Mouse (Mus musculus): ENCODE measurements around the gene Itih3. TPM values are rescaled to one million over a fixed set of nuclear protein-coding genes. Genes with fewer than 3 reads are reported as not detected.

Gene Itih3
- polyA plus RNA-seq, 1 experiment = 0.19 TPM

- Histone ChIP-seq H3K36me3 (ENCODE audit: control insufficient read depth, insufficient read depth, low read length) (no peaks in the 10 kb centered on the region), H3K4me3 (ENCODE audit: control insufficient read depth, insufficient read depth, low read length) (no peak overlapping the region), H3K27ac (ENCODE audit: control insufficient read depth, insufficient read depth, low read length) (no peak overlapping the region), H3K4me1 (replicated peaks; ENCODE audit: control insufficient read depth, insufficient read depth, low read length) (no peaks in the 10 kb centered on the region), H3K27me3 (ENCODE audit: control insufficient read depth, insufficient read depth, low read length) (no peaks in the 10 kb centered on the region)
- WGBS = 94% methylated on average over 8 of the region's 8 CpGs
- TF ChIP-seq POLR2A (IDR thresholded peaks at IDR 0.05; ENCODE audit: control insufficient read depth, extremely low read depth, insufficient read depth, low read length, poor library complexity) (no peak), CTCF (IDR thresholded peaks at IDR 0.05; ENCODE audit: borderline replicate concordance, control insufficient read depth, extremely low read depth, insufficient read depth, low read length, poor library complexity) (no peak)
- DNase-seq = no peak
Observed at GRCm38 (mm10) chr14:30869391-30869801, 54.2 kb downstream of the Itih3 start.

- no peak overlapping the region for H3K27ac ChIP-seq (ENCODE audit: control insufficient read depth, insufficient read depth, low read length)
- DNase-seq = no peak
- H3K27me3 ChIP-seq (ENCODE audit: control insufficient read depth, insufficient read depth, low read length) = no peaks in the 10 kb centered on the region
- H3K4me3 ChIP-seq (ENCODE audit: control insufficient read depth, insufficient read depth, low read length) = no peak overlapping the region
- TF ChIP-seq CTCF (IDR thresholded peaks at IDR 0.05; ENCODE audit: borderline replicate concordance, control insufficient read depth, extremely low read depth, insufficient read depth, low read length, poor library complexity) = no peak
- TF ChIP-seq POLR2A (IDR thresholded peaks at IDR 0.05; ENCODE audit: control insufficient read depth, extremely low read depth, insufficient read depth, low read length, poor library complexity) = no peak
- 95% methylated on average over 10 of the region's 10 CpGs for WGBS
- no peaks in the 10 kb centered on the region for H3K36me3 ChIP-seq (ENCODE audit: control insufficient read depth, insufficient read depth, low read length)
- no peaks in the 10 kb centered on the region for H3K4me1 ChIP-seq (replicated peaks; ENCODE audit: control insufficient read depth, insufficient read depth, low read length)
Observed at GRCm38 (mm10) chr14:30868826-30869225, 54.7 kb downstream of the Itih3 start.

- peak; percentile 60 for DNase-seq
- no peak for TF ChIP-seq POLR2A (IDR thresholded peaks at IDR 0.05; ENCODE audit: control insufficient read depth, extremely low read depth, insufficient read depth, low read length, poor library complexity)
- peak; percentile 56; the same call in 1 of the 2 replicates for TF ChIP-seq CTCF (IDR thresholded peaks at IDR 0.05; ENCODE audit: borderline replicate concordance, control insufficient read depth, extremely low read depth, insufficient read depth, low read length, poor library complexity)
- Histone ChIP-seq H3K27ac (ENCODE audit: control insufficient read depth, insufficient read depth, low read length) (no peak overlapping the region), H3K4me3 (ENCODE audit: control insufficient read depth, insufficient read depth, low read length) (no peak overlapping the region), H3K36me3 (ENCODE audit: control insufficient read depth, insufficient read depth, low read length) (no peaks in the 10 kb centered on the region), H3K27me3 (ENCODE audit: control insufficient read depth, insufficient read depth, low read length) (no peaks in the 10 kb centered on the region), H3K4me1 (replicated peaks; ENCODE audit: control insufficient read depth, insufficient read depth, low read length) (no peaks in the 10 kb centered on the region)
- WGBS = 51% methylated on average over 5 of the region's 5 CpGs
Observed at GRCm38 (mm10) chr14:30867042-30867441, 56.5 kb downstream of the Itih3 start.

GRCm38 (mm10) chr14:30865311-30865710 is 58.2 kb downstream of the Itih3 start:
- H3K27me3 ChIP-seq (ENCODE audit: control insufficient read depth, insufficient read depth, low read length) = no peaks in the 10 kb centered on the region
- H3K27ac ChIP-seq (ENCODE audit: control insufficient read depth, insufficient read depth, low read length) = no peak overlapping the region
- DNase-seq = no peak
- no peaks in the 10 kb centered on the region for H3K4me1 ChIP-seq (replicated peaks; ENCODE audit: control insufficient read depth, insufficient read depth, low read length)
- 92% methylated on average over 3 of the region's 3 CpGs for WGBS
- H3K4me3 ChIP-seq (ENCODE audit: control insufficient read depth, insufficient read depth, low read length) = no peak overlapping the region
- H3K36me3 ChIP-seq (ENCODE audit: control insufficient read depth, insufficient read depth, low read length) = no peaks in the 10 kb centered on the region
- TF ChIP-seq POLR2A (IDR thresholded peaks at IDR 0.05; ENCODE audit: control insufficient read depth, extremely low read depth, insufficient read depth, low read length, poor library complexity) (no peak), CTCF (IDR thresholded peaks at IDR 0.05; ENCODE audit: borderline replicate concordance, control insufficient read depth, extremely low read depth, insufficient read depth, low read length, poor library complexity) (no peak)

- 97% methylated on average over 9 of the region's 9 CpGs for WGBS
- TF ChIP-seq POLR2A (IDR thresholded peaks at IDR 0.05; ENCODE audit: control insufficient read depth, extremely low read depth, insufficient read depth, low read length, poor library complexity) (no peak), CTCF (IDR thresholded peaks at IDR 0.05; ENCODE audit: borderline replicate concordance, control insufficient read depth, extremely low read depth, insufficient read depth, low read length, poor library complexity) (no peak)
Observed at GRCm38 (mm10) chr14:30862368-30862767, 61.2 kb downstream of the Itih3 start.

GRCm38 (mm10) chr14:30861421-30862125 is 62.0 kb downstream of the Itih3 start:
- WGBS = 89% methylated on average over 16 of the region's 16 CpGs
- no peak for TF ChIP-seq POLR2A (IDR thresholded peaks at IDR 0.05; ENCODE audit: control insufficient read depth, extremely low read depth, insufficient read depth, low read length, poor library complexity)
- no peak for TF ChIP-seq CTCF (IDR thresholded peaks at IDR 0.05; ENCODE audit: borderline replicate concordance, control insufficient read depth, extremely low read depth, insufficient read depth, low read length, poor library complexity)
- Histone ChIP-seq H3K36me3 (ENCODE audit: control insufficient read depth, insufficient read depth, low read length) (no peaks in the 10 kb centered on the region), H3K27ac (ENCODE audit: control insufficient read depth, insufficient read depth, low read length) (no peak overlapping the region), H3K4me3 (ENCODE audit: control insufficient read depth, insufficient read depth, low read length) (no peak overlapping the region), H3K27me3 (ENCODE audit: control insufficient read depth, insufficient read depth, low read length) (no peaks in the 10 kb centered on the region), H3K4me1 (replicated peaks; ENCODE audit: control insufficient read depth, insufficient read depth, low read length) (no peaks in the 10 kb centered on the region)
- DNase-seq = no peak

More at GRCm38 (mm10) chr14:30862368-30862767, 61.2 kb downstream of the Itih3 start:
- Histone ChIP-seq H3K4me1 (replicated peaks; ENCODE audit: control insufficient read depth, insufficient read depth, low read length) (no peaks in the 10 kb centered on the region), H3K36me3 (ENCODE audit: control insufficient read depth, insufficient read depth, low read length) (no peaks in the 10 kb centered on the region), H3K4me3 (ENCODE audit: control insufficient read depth, insufficient read depth, low read length) (no peak overlapping the region), H3K27ac (ENCODE audit: control insufficient read depth, insufficient read depth, low read length) (no peak overlapping the region), H3K27me3 (ENCODE audit: control insufficient read depth, insufficient read depth, low read length) (no peaks in the 10 kb centered on the region)
- no peak for DNase-seq

Other genes starting within 250 kb of the Itih3 start
- gene Sfmbt1, start 208.9 kb downstream of the Itih3 start, polyA plus RNA-seq (2012; rRNA removed) = 3.2 and 4.0 TPM in 2 replicates
- 20.1 and 27.6 TPM in 2 replicates for gene Tmem110, start 98.2 kb downstream of the Itih3 start, polyA plus RNA-seq (2012; rRNA removed)
- 3.1 TPM in 2 replicates for gene Mustn1, start 44.6 kb downstream of the Itih3 start, polyA plus RNA-seq (2012; rRNA removed)
- gene Itih4, start 37.3 kb downstream of the Itih3 start, polyA plus RNA-seq (2012; rRNA removed) = 1.4 and 3.6 TPM in 2 replicates
- gene Itih1, start 19.5 kb upstream of the Itih3 start, polyA plus RNA-seq (2012; rRNA removed) = 0.09 and 0.97 TPM in 2 replicates
- gene Nek4, start 27.6 kb upstream of the Itih3 start, polyA plus RNA-seq (2012; rRNA removed) = 2.5 and 2.6 TPM in 2 replicates
- 11.9 and 13.6 TPM in 2 replicates for gene Glt8d1, start 77.6 kb upstream of the Itih3 start, polyA plus RNA-seq (2012; rRNA removed)
- gene Spcs1, start 77.9 kb upstream of the Itih3 start, polyA plus RNA-seq (2012; rRNA removed) = 133 and 183 TPM in 2 replicates
- gene Pbrm1, start 95.4 kb upstream of the Itih3 start, polyA plus RNA-seq (2012; rRNA removed) = 32.1 and 47.0 TPM in 2 replicates
- 24.0 and 32.9 TPM in 2 replicates for gene Gnl3, start 95.4 kb upstream of the Itih3 start, polyA plus RNA-seq (2012; rRNA removed)
- 77.4 and 91.1 TPM in 2 replicates for gene Smim4, start 205.2 kb upstream of the Itih3 start, polyA plus RNA-seq (2012; rRNA removed)
- 220 and 273 TPM in 2 replicates for gene Nt5dc2, start 207.3 kb upstream of the Itih3 start, polyA plus RNA-seq (2012; rRNA removed)
- 17.2 and 26.7 TPM in 2 replicates for gene Stab1, start 244.9 kb upstream of the Itih3 start, polyA plus RNA-seq (2012; rRNA removed)